Mouse (Mus musculus): ENCODE data around the gene Rora.

Rora gene

GRCm38 (mm10) chr9:69307974-69308373 is 654.4 kb downstream of the Rora start:
- H3K4me1 ChIP-seq (replicated peaks; ENCODE audit: low read depth, low read length), result peaks cover 5% of the 10 kb centered on the region; the same call in 1 of the 2 replicates
- H3K4me3 ChIP-seq (replicated peaks; ENCODE audit: low read length), result no peak overlapping the region
- H3K36me3 ChIP-seq (ENCODE audit: insufficient read depth, low read length), result no peaks in the 10 kb centered on the region
- H3K9me3 ChIP-seq (ENCODE audit: low read length), result no peaks in the 10 kb centered on the region
- no peak for TF ChIP-seq NANOG (IDR thresholded peaks at IDR 0.05; ENCODE audit: borderline replicate concordance, low read length)
- TF ChIP-seq CTCF (conservative IDR thresholded peaks at IDR 0.05; ENCODE audit: low read length), result no peak
- TF ChIP-seq POU5F1 (IDR thresholded peaks at IDR 0.05; ENCODE audit: borderline replicate concordance, low read length), result no peak
- 0 out of 2 replicates have a peak, but pooled peaks cover 4% of the 10 kb centered on the region for H3K27me3 ChIP-seq (ENCODE audit: insufficient read depth, low read length)

DNA sequence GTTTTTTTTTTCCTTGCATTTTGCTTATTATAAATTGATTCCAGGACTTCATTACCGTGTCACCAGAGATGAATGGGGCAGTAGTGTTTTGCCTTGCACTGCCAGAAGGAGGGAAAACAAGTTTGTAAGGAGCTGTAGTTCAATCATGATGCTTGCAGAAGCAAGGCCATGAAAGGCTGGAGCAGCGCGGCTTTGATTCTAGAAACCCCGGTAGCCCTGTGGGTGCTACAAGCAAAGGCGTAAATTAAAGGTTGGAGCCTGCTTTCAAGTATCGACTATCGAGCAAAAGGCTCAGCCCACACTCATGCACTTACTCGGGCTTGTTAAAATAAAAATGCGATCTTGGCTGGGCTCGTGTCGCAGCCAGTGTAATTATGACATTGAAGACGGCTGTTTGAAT is 656.9 kb downstream of the Rora start:
- Histone ChIP-seq H3K27me3 (ENCODE audit: insufficient read depth, low read length) (no peaks in the 10 kb centered on the region), H3K36me3 (ENCODE audit: insufficient read depth, low read length) (no peaks in the 10 kb centered on the region), H3K9me3 (ENCODE audit: low read length) (no peaks in the 10 kb centered on the region), H3K4me3 (replicated peaks; ENCODE audit: low read length) (no peak overlapping the region), H3K4me1 (replicated peaks; ENCODE audit: low read depth, low read length) (no peaks in the 10 kb centered on the region)
- TF ChIP-seq CTCF (conservative IDR thresholded peaks at IDR 0.05; ENCODE audit: low read length) (no peak), POU5F1 (IDR thresholded peaks at IDR 0.05; ENCODE audit: borderline replicate concordance, low read length) (no peak), NANOG (IDR thresholded peaks at IDR 0.05; ENCODE audit: borderline replicate concordance, low read length) (no peak)

DNA sequence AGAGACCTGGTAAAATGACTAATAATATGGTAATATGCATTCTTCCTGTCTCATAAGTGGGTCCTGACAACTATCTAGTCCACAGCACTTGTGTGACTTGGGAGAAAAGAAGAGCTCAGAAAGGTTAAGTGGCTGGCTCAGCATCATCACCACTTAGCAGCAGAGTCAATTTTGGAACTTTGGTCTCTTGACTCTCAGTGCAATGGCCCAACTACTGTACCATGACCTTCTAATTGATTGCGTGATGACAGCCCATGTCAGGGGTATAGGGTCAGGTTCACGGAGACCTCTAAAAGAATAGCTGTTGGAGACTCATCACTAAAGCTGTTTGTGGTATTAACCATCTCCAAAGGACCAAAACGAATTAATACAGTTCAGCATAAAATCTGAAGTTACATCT is 659.7 kb downstream of the Rora start:
- Histone ChIP-seq H3K4me3 (replicated peaks; ENCODE audit: low read length) (no peak overlapping the region), H3K27me3 (ENCODE audit: insufficient read depth, low read length) (no peaks in the 10 kb centered on the region), H3K4me1 (replicated peaks; ENCODE audit: low read depth, low read length) (no peaks in the 10 kb centered on the region), H3K36me3 (ENCODE audit: insufficient read depth, low read length) (no peaks in the 10 kb centered on the region), H3K9me3 (ENCODE audit: low read length) (no peaks in the 10 kb centered on the region)
- TF ChIP-seq CTCF (conservative IDR thresholded peaks at IDR 0.05; ENCODE audit: low read length), result no peak
- no peak for TF ChIP-seq NANOG (IDR thresholded peaks at IDR 0.05; ENCODE audit: borderline replicate concordance, low read length)
- TF ChIP-seq POU5F1 (IDR thresholded peaks at IDR 0.05; ENCODE audit: borderline replicate concordance, low read length), result no peak

GRCm38 (mm10) chr9:69314451-69315210 is 661.0 kb downstream of the Rora start:
- H3K4me3 ChIP-seq (replicated peaks; ENCODE audit: low read length), result no peak overlapping the region
- no peaks in the 10 kb centered on the region for H3K4me1 ChIP-seq (replicated peaks; ENCODE audit: low read depth, low read length)
- no peak for TF ChIP-seq CTCF (conservative IDR thresholded peaks at IDR 0.05; ENCODE audit: low read length)
- TF ChIP-seq NANOG (IDR thresholded peaks at IDR 0.05; ENCODE audit: borderline replicate concordance, low read length), result no peak
- TF ChIP-seq POU5F1 (IDR thresholded peaks at IDR 0.05; ENCODE audit: borderline replicate concordance, low read length), result no peak
- H3K36me3 ChIP-seq (ENCODE audit: insufficient read depth, low read length), result no peaks in the 10 kb centered on the region
- H3K27me3 ChIP-seq (ENCODE audit: insufficient read depth, low read length), result no peaks in the 10 kb centered on the region
- H3K9me3 ChIP-seq (ENCODE audit: low read length), result no peaks in the 10 kb centered on the region

DNA sequence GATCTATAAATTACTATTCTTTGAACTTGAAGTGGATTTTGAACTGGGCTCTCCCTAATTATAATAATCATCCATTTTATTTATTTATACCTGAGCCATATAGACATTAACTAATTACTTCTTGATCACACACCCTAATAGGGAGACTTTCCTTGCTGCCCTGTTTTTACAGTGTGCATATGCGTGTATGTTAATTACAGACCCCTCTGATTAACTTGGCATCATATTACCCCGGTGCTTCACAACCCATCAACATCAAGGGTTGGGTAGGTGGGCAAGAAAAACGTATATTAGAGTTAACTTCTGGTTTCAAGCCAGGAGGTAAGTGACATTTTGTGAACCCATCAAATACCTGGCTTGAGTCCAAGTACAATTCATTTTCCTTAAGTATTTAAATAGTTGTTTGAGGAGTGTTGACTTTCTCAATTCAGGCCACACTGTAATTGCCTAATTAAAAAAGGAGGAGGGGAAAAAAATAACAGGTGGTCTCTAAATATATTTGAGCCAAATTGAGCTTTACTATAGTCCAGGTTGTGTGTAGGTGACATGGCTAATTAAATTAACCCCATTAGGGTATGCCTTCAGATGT is 664.0 kb downstream of the Rora start:
- no peak overlapping the region for H3K4me3 ChIP-seq (replicated peaks; ENCODE audit: low read length)
- H3K27me3 ChIP-seq (ENCODE audit: insufficient read depth, low read length), result no peaks in the 10 kb centered on the region
- TF ChIP-seq NANOG (IDR thresholded peaks at IDR 0.05; ENCODE audit: borderline replicate concordance, low read length) (no peak), CTCF (conservative IDR thresholded peaks at IDR 0.05; ENCODE audit: low read length) (no peak), POU5F1 (IDR thresholded peaks at IDR 0.05; ENCODE audit: borderline replicate concordance, low read length) (no peak)

GRCm38 (mm10) chr9:69319434-69319833 is 665.8 kb downstream of the Rora start:
- TF ChIP-seq NANOG (IDR thresholded peaks at IDR 0.05; ENCODE audit: borderline replicate concordance, low read length), result no peak
- no peak for TF ChIP-seq POU5F1 (IDR thresholded peaks at IDR 0.05; ENCODE audit: borderline replicate concordance, low read length)
- TF ChIP-seq CTCF (conservative IDR thresholded peaks at IDR 0.05; ENCODE audit: low read length), result no peak
- no peaks in the 10 kb centered on the region for H3K9me3 ChIP-seq (ENCODE audit: low read length)
- H3K36me3 ChIP-seq (ENCODE audit: insufficient read depth, low read length), result no peaks in the 10 kb centered on the region
- H3K4me1 ChIP-seq (replicated peaks; ENCODE audit: low read depth, low read length), result no peaks in the 10 kb centered on the region
- no peaks in the 10 kb centered on the region for H3K27me3 ChIP-seq (ENCODE audit: insufficient read depth, low read length)
- no peak overlapping the region for H3K4me3 ChIP-seq (replicated peaks; ENCODE audit: low read length)

More for the DNA sequence above, 664.0 kb downstream of the Rora start:
- Histone ChIP-seq H3K4me1 (replicated peaks; ENCODE audit: low read depth, low read length) (no peaks in the 10 kb centered on the region), H3K36me3 (ENCODE audit: insufficient read depth, low read length) (no peaks in the 10 kb centered on the region), H3K9me3 (ENCODE audit: low read length) (no peaks in the 10 kb centered on the region)

DNA sequence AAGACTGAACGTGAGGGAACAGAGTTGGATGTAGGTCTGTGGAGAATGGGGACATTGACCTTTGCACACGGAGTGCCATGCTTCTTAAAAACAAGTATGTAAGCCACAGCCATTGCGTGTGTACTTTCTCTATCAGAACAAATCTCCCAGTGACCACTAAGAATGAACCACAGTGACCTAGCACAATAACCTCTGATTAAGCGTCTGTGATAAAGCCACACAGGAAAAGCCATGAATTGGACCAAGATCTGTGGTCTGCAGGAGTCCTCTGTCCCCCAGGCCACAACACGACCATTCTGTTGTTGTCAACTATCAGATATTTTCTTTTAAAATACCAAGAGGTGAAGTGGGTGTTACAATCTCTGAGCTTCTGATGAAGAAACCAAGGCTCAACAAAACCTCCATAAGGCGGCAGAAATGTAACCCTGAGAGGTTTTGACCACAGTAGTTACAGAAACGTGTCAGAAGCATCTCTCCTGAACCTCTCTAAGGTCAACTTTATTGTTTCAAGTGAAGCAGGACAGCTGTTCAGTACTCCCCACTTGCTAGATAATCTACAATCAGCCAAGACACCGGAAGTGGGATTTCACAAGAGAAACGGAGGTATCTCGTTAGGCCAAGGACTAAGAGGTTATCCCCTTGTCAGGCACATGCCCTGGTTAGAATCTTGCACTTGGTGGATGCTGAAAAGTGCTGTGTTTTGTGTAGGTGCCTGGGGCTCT is 666.5 kb downstream of the Rora start:
- no peak overlapping the region for H3K4me3 ChIP-seq (replicated peaks; ENCODE audit: low read length)
- H3K36me3 ChIP-seq (ENCODE audit: insufficient read depth, low read length), result no peaks in the 10 kb centered on the region
- no peaks in the 10 kb centered on the region for H3K9me3 ChIP-seq (ENCODE audit: low read length)
- no peaks in the 10 kb centered on the region for H3K4me1 ChIP-seq (replicated peaks; ENCODE audit: low read depth, low read length)
- no peaks in the 10 kb centered on the region for H3K27me3 ChIP-seq (ENCODE audit: insufficient read depth, low read length)
- TF ChIP-seq NANOG (IDR thresholded peaks at IDR 0.05; ENCODE audit: borderline replicate concordance, low read length) (no peak), POU5F1 (IDR thresholded peaks at IDR 0.05; ENCODE audit: borderline replicate concordance, low read length) (no peak), CTCF (conservative IDR thresholded peaks at IDR 0.05; ENCODE audit: low read length) (no peak)

DNA sequence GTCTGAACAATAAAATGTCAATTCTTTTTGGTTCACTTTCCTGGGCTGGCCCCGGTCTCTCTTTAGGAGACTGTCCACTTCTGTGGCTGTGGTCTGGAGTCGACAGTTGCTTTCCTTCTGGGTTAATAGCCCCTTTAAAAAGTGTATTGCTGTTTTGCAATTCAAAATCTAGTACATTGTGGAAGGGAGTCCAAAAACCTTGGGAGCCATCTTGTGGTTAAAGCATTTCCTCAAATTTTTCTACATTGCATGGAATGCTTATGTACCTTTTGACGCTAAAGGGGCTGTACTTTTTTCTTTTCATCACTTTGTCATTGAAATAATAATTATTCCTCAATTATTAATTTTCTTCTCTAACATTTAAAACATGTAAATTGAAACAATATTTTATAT is 667.0 kb downstream of the Rora start:
- TF ChIP-seq NANOG (IDR thresholded peaks at IDR 0.05; ENCODE audit: borderline replicate concordance, low read length), result no peak
- TF ChIP-seq POU5F1 (IDR thresholded peaks at IDR 0.05; ENCODE audit: borderline replicate concordance, low read length), result no peak
- TF ChIP-seq CTCF (conservative IDR thresholded peaks at IDR 0.05; ENCODE audit: low read length), result no peak
- no peaks in the 10 kb centered on the region for H3K4me1 ChIP-seq (replicated peaks; ENCODE audit: low read depth, low read length)
- no peaks in the 10 kb centered on the region for H3K27me3 ChIP-seq (ENCODE audit: insufficient read depth, low read length)
- no peak overlapping the region for H3K4me3 ChIP-seq (replicated peaks; ENCODE audit: low read length)
- H3K9me3 ChIP-seq (ENCODE audit: low read length), result no peaks in the 10 kb centered on the region
- no peaks in the 10 kb centered on the region for H3K36me3 ChIP-seq (ENCODE audit: insufficient read depth, low read length)

Measured in E14TG2a.4 (cell line).